Mouse (Mus musculus) lung, adult 2 months (tissue): ENCODE data around the gene Ttll5.

Source experiments
- CTCF ChIP-seq: fragments of 200-500 bp; IDR thresholded peaks from 2 replicates; pipeline ENCODE4 v1.5.1; 2011; ENCODE audit warnings: mild to moderate bottlenecking, low read length, control low read depth; ENCODE audit not compliant: insufficient read depth
- POLR2A ChIP-seq: fragments of 200-500 bp; IDR thresholded peaks from 2 replicates; pipeline ENCODE4 v1.6.1; 2011; ENCODE audit warnings: low read depth, mild to moderate bottlenecking, control low read depth, low read length, borderline replicate concordance; ENCODE audit errors: extremely low read depth

- no peak for TF ChIP-seq CTCF
- no peak for TF ChIP-seq POLR2A
Observed at GRCm38 (mm10) chr12:85792158-85792557, 32.3 kb upstream of the Ttll5 start.
